Mouse (Mus musculus) bone marrow, adult 2 months (tissue): ENCODE measurements around the gene Lrmda. TPM values are rescaled to one million over a fixed set of nuclear protein-coding genes. Genes with fewer than 3 reads are reported as not detected.

Experiments used
- H3K27ac ChIP-seq: fragments of 200-500 bp; 2 replicates; pipeline ENCODE4 v1.5.1; 2012; ENCODE audit warnings: low read depth, mild to moderate bottlenecking, control low read depth, inconsistent platforms, low read length; ENCODE audit not compliant: control insufficient read depth, poor library complexity, insufficient read depth
- H3K4me1 ChIP-seq: fragments of 200-500 bp; 2 replicates; pipeline ENCODE4 v1.6.1; 2011; ENCODE audit warnings: low read length; ENCODE audit not compliant: control insufficient read depth, insufficient read depth
- H3K4me3 ChIP-seq: fragments of 200-500 bp; replicated peaks from 2 replicates; pipeline ENCODE3; 2011; ENCODE audit warnings: mild to moderate bottlenecking, low read depth, low read length, control low read depth; ENCODE audit not compliant: control insufficient read depth
- CTCF ChIP-seq: fragments of 200-500 bp; IDR thresholded peaks from 2 replicates; pipeline ENCODE4 v1.5.1; 2011; ENCODE audit warnings: low read length, control low read depth; ENCODE audit not compliant: control insufficient read depth, insufficient read depth
- POLR2A ChIP-seq: fragments of 200-500 bp; IDR thresholded peaks from 2 replicates; pipeline ENCODE4 v1.6.1; 2011; ENCODE audit warnings: low read depth, mild to moderate bottlenecking, control low read depth, low read length, borderline replicate concordance; ENCODE audit not compliant: control insufficient read depth
- WGBS: fragments of 180-500 bp; shearing (Covaris S2); methylation state at CpG from one replicate; pipeline ENCODE4 v1.1.7; 2018; 5-methylcytosine and 5-hydroxymethylcytosine counted together
- polyA plus RNA-seq: library from polyadenylated mRNA; stranded (reverse); fragments of >200 nt; gene quantifications from 2 replicates; pipeline ENCODE4 v1.2.4, GENCODE M21; 2011; ENCODE audit warnings: low replicate concordance; ENCODE audit not compliant: missing spikeins, insufficient read depth, insufficient read length

The Lrmda gene
- polyA plus RNA-seq, 1 experiment = 3.8 TPM

- 72% methylated on average over 5 of the region's 5 CpGs for WGBS
- no peak for TF ChIP-seq POLR2A
- TF ChIP-seq CTCF = no peak
- H3K27ac ChIP-seq = no peak overlapping the region
- H3K4me3 ChIP-seq = no peak overlapping the region
- no peaks in the 10 kb centered on the region for H3K4me1 ChIP-seq
These were observed 659.6 kb downstream of the Lrmda start for GRCm38 (mm10) chr14:22679008-22679704.

GRCm38 (mm10) chr14:22679705-22680643 lies 660.5 kb downstream of the Lrmda start:
- Histone ChIP-seq H3K27ac (no peak overlapping the region), H3K4me3 (no peak overlapping the region), H3K4me1 (no peaks in the 10 kb centered on the region)
- WGBS = 84% methylated on average over 9 of the region's 9 CpGs
- TF ChIP-seq POLR2A (no peak), CTCF (no peak)

- Histone ChIP-seq H3K4me1 (no peaks in the 10 kb centered on the region), H3K27ac (no peak overlapping the region), H3K4me3 (no peak overlapping the region)
- 75% methylated on average over 4 of the region's 4 CpGs for whole genome bisulfite sequencing
- no peak for TF ChIP-seq CTCF
These were observed 667.4 kb downstream of the Lrmda start for GRCm38 (mm10) chr14:22686886-22687285.

- 84% methylated on average over 2 of the region's 2 CpGs for WGBS
- Histone ChIP-seq H3K4me1 (no peaks in the 10 kb centered on the region), H3K4me3 (no peak overlapping the region), H3K27ac (no peak overlapping the region)
- TF ChIP-seq CTCF (no peak), POLR2A (no peak)
These were observed 668.9 kb downstream of the Lrmda start for GRCm38 (mm10) chr14:22688399-22688798.

GRCm38 (mm10) chr14:22695448-22695847 lies 675.9 kb downstream of the Lrmda start:
- TF ChIP-seq POLR2A = no peak
- no peak for TF ChIP-seq CTCF
- Histone ChIP-seq H3K27ac (no peak overlapping the region), H3K4me3 (no peak overlapping the region), H3K4me1 (no peaks in the 10 kb centered on the region)
- 85% methylated on average over 6 of the region's 6 CpGs for whole genome bisulfite sequencing

GRCm38 (mm10) chr14:22695931-22696365 lies 676.4 kb downstream of the Lrmda start:
- 83% methylated on average over 4 of the region's 4 CpGs for WGBS
- Histone ChIP-seq H3K4me3 (no peak overlapping the region), H3K4me1 (no peaks in the 10 kb centered on the region), H3K27ac (no peak overlapping the region)
- no peak for TF ChIP-seq CTCF
- no peak for TF ChIP-seq POLR2A

GRCm38 (mm10) chr14:22700236-22700635 lies 680.7 kb downstream of the Lrmda start:
- Histone ChIP-seq H3K4me1 (no peaks in the 10 kb centered on the region), H3K4me3 (no peak overlapping the region), H3K27ac (no peak overlapping the region)
- no peak for TF ChIP-seq POLR2A
- no peak for TF ChIP-seq CTCF
- 64% methylated on average over 1 of the region's 1 CpGs for WGBS

GRCm38 (mm10) chr14:22700690-22701089 lies 681.2 kb downstream of the Lrmda start:
- no peaks in the 10 kb centered on the region for H3K4me1 ChIP-seq
- 76% methylated on average over 2 of the region's 2 CpGs for WGBS
- no peak overlapping the region for H3K27ac ChIP-seq
- TF ChIP-seq POLR2A = no peak
- TF ChIP-seq CTCF = no peak
- no peak overlapping the region for H3K4me3 ChIP-seq
